Mouse (Mus musculus) bone marrow, adult 2 months (tissue): ENCODE measurements around the gene Nenf.

ENCODE experiments used
- CTCF ChIP-seq: fragments of 200-500 bp; IDR thresholded peaks from 2 replicates; pipeline ENCODE4 v1.5.1; 2011; ENCODE audit warnings: low read length, control low read depth; ENCODE audit not compliant: control insufficient read depth, insufficient read depth
- POLR2A ChIP-seq: fragments of 200-500 bp; IDR thresholded peaks from 2 replicates; pipeline ENCODE4 v1.6.1; 2011; ENCODE audit warnings: low read depth, mild to moderate bottlenecking, control low read depth, low read length, borderline replicate concordance; ENCODE audit not compliant: control insufficient read depth

DNA sequence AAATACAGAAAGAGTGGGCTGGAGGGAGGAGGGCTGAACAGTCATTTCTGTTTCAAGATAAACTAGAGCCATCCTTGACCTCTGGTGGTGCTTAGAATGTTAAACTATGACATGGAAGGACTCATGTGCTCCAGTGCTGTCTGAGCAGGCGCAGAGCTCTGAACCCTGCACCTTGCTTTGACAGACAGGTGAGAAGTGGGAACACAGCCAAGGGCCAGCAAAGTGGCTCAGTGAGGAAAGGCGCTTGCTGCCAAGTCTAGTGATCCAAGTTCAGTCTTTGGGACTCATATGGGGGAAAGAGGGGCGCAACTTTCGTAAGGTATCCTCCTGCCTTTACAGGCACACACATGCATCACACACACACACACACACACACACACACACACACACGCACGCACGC lies 41.8 kb downstream of the Nenf start:
- TF ChIP-seq POLR2A (no peak), CTCF (no peak)
